Mouse (Mus musculus) heart, embryonic 11.5 days (tissue): Measurements from ENCODE around the gene Trim71. TPM values are rescaled to one million over a fixed set of nuclear protein-coding genes. Genes with fewer than 3 reads are reported as not detected.
A peak's percentile ranks its signal among the peaks of the same experiment; 100 is the strongest.

Source experiments
- ATAC-seq: fragments of 200-750 bp; cut with Nextera tagmentation; replicated peaks from 2 replicates; pipeline ENCODE4 v1.8.0; 2017; ENCODE audit warnings: moderate library complexity; ENCODE audit not compliant: insufficient number of reproducible peaks, low FRiP score, low TSS enrichment
- H3K27ac ChIP-seq: fragments of 300-500 bp; sonication (generic); 2 replicates; pipeline ENCODE4 v1.5.1; 2014; ENCODE audit warnings: mild to moderate bottlenecking, low read depth, low read length
- H3K27me3 ChIP-seq: fragments of 300-500 bp; sonication (generic); 2 replicates; pipeline ENCODE4 v1.6.1; 2014; ENCODE audit warnings: mild to moderate bottlenecking, low read length, mixed read lengths; ENCODE audit not compliant: control insufficient read depth, insufficient read depth
- H3K36me3 ChIP-seq: fragments of 300-500 bp; sonication (generic); 2 replicates; pipeline ENCODE4 v1.6.1; 2014; ENCODE audit warnings: mild to moderate bottlenecking, low read length, moderate library complexity, mixed read lengths; ENCODE audit not compliant: control insufficient read depth, insufficient read depth
- H3K4me1 ChIP-seq: fragments of 300-500 bp; sonication (generic); 2 replicates; pipeline ENCODE4 v1.6.1; 2014; ENCODE audit warnings: low read length; ENCODE audit not compliant: control insufficient read depth, insufficient read depth
- H3K4me2 ChIP-seq: fragments of 300-500 bp; sonication (generic); 2 replicates; pipeline ENCODE4 v1.6.1; 2014; ENCODE audit warnings: mild to moderate bottlenecking, moderate library complexity
- H3K4me3 ChIP-seq: fragments of 300-500 bp; sonication (generic); 2 replicates; pipeline ENCODE4 v1.5.1; 2014; ENCODE audit warnings: low read depth, low read length
- H3K9ac ChIP-seq: fragments of 300-500 bp; sonication (generic); 2 replicates; pipeline ENCODE4 v1.6.1; 2014; ENCODE audit warnings: mild to moderate bottlenecking, low read depth, low read length, moderate library complexity
- H3K9me3 ChIP-seq: fragments of 300-500 bp; sonication (generic); replicated peaks from 2 replicates; pipeline ENCODE4 v1.6.1; 2016; ENCODE audit warnings: low read length; ENCODE audit not compliant: control insufficient read depth
- WGBS: fragments of 180-500 bp; shearing (Covaris S2); extraction: QIAGEN DNeasy Blood & Tissue Kit; methylation state at CpG from one replicate; pipeline ENCODE4 v1.1.7; 2014; ENCODE audit not compliant: insufficient replicate concordance; 5-methylcytosine and 5-hydroxymethylcytosine counted together
- polyA plus RNA-seq: library from polyadenylated mRNA; unstranded; fragments of >200 nt; fragmentation: Nextera tagmentation; extraction: Ambion mirVana; gene quantifications from 2 replicates; pipeline ENCODE4 v1.2.1, GENCODE M21; 2014

Trim71 gene
- polyA plus RNA-seq, 1 experiment from 2014 or later, result 1.1 TPM

GRCm38 (mm10) chr9:114536628-114537027 lies 27.5 kb downstream of the Trim71 start:
- 18% methylated on average over 2 of the region's 2 CpGs for WGBS
- Histone ChIP-seq H3K4me1 (peaks cover 31% of the 10 kb centered on the region), H3K27ac (peak overlapping the region; percentile 68), H3K4me3 (no peak overlapping the region), H3K9me3 (no peaks in the 10 kb centered on the region), H3K36me3 (no peaks in the 10 kb centered on the region), H3K9ac (peak overlapping the region; percentile 19; the same call in 1 of the 2 replicates), H3K27me3 (no peaks in the 10 kb centered on the region), H3K4me2 (peak overlapping the region; percentile 20; the same call in 1 of the 2 replicates)
- 0 out of 2 replicates have a peak, but pooled peaks have one; percentile 8 for ATAC-seq

GRCm38 (mm10) chr9:114534747-114535517 lies 29.2 kb downstream of the Trim71 start:
- H3K9me3 ChIP-seq, result no peaks in the 10 kb centered on the region
- no peaks in the 10 kb centered on the region for H3K27me3 ChIP-seq
- H3K36me3 ChIP-seq, result no peaks in the 10 kb centered on the region
- H3K4me2 ChIP-seq, result no peak overlapping the region
- no peak overlapping the region for H3K4me3 ChIP-seq
- 0 out of 2 replicates have a peak overlapping the region, but pooled peaks have one; percentile 29 for H3K27ac ChIP-seq
- WGBS, result 76% methylated on average over 9 of the region's 9 CpGs
- peaks cover 28% of the 10 kb centered on the region for H3K4me1 ChIP-seq
- no peak overlapping the region for H3K9ac ChIP-seq
- ATAC-seq, result no peak

GRCm38 (mm10) chr9:114533848-114534247 lies 30.3 kb downstream of the Trim71 start:
- H3K9ac ChIP-seq, result no peak overlapping the region
- no peaks in the 10 kb centered on the region for H3K9me3 ChIP-seq
- H3K4me1 ChIP-seq, result peaks cover 28% of the 10 kb centered on the region
- no peak overlapping the region for H3K4me2 ChIP-seq
- H3K27me3 ChIP-seq, result no peaks in the 10 kb centered on the region
- no peak overlapping the region for H3K4me3 ChIP-seq
- 61% methylated on average over 4 of the region's 4 CpGs for WGBS
- no peaks in the 10 kb centered on the region for H3K36me3 ChIP-seq
- ATAC-seq, result peak; percentile 29; the same call in 1 of the 2 replicates
- no peak overlapping the region for H3K27ac ChIP-seq

- WGBS, result 62% methylated on average over 11 of the region's 11 CpGs
- no peak overlapping the region for H3K4me3 ChIP-seq
- no peaks in the 10 kb centered on the region for H3K27me3 ChIP-seq
- no peaks in the 10 kb centered on the region for H3K9me3 ChIP-seq
- no peak overlapping the region for H3K9ac ChIP-seq
- no peak for ATAC-seq
- H3K4me2 ChIP-seq, result no peak overlapping the region
- no peaks in the 10 kb centered on the region for H3K36me3 ChIP-seq
- H3K27ac ChIP-seq, result no peak overlapping the region
- H3K4me1 ChIP-seq, result peaks cover 28% of the 10 kb centered on the region
These were observed 32.9 kb downstream of the Trim71 start for GRCm38 (mm10) chr9:114531276-114531675.

- peak overlapping the region; percentile 51; the same call in 1 of the 2 replicates for H3K4me2 ChIP-seq
- H3K9ac ChIP-seq, result no peak overlapping the region
- H3K4me3 ChIP-seq, result no peak overlapping the region
- H3K9me3 ChIP-seq, result no peaks in the 10 kb centered on the region
- peaks cover 33% of the 10 kb centered on the region for H3K4me1 ChIP-seq
- no peak overlapping the region; the same call in 1 of the 2 replicates for H3K27ac ChIP-seq
- no peaks in the 10 kb centered on the region for H3K27me3 ChIP-seq
- ATAC-seq, result no peak
- H3K36me3 ChIP-seq, result no peaks in the 10 kb centered on the region
- WGBS, result 56% methylated on average over 9 of the region's 9 CpGs
These were observed 35.5 kb downstream of the Trim71 start for GRCm38 (mm10) chr9:114528680-114529048.

GRCm38 (mm10) chr9:114527992-114528679 lies 36.0 kb downstream of the Trim71 start:
- no peak overlapping the region for H3K9ac ChIP-seq
- H3K4me1 ChIP-seq, result peaks cover 32% of the 10 kb centered on the region
- H3K27me3 ChIP-seq, result no peaks in the 10 kb centered on the region
- no peaks in the 10 kb centered on the region for H3K9me3 ChIP-seq
- no peak overlapping the region; the same call in 1 of the 2 replicates for H3K27ac ChIP-seq
- no peak overlapping the region for H3K4me3 ChIP-seq
- H3K36me3 ChIP-seq, result no peaks in the 10 kb centered on the region
- H3K4me2 ChIP-seq, result peak overlapping the region; percentile 51
- ATAC-seq, result no peak; the same call in 1 of the 2 replicates
- 12% methylated on average over 17 of the region's 17 CpGs for WGBS

GRCm38 (mm10) chr9:114527085-114527484 lies 37.1 kb downstream of the Trim71 start:
- peak overlapping the region; percentile 48; the same call in 1 of the 2 replicates for H3K9ac ChIP-seq
- H3K27me3 ChIP-seq, result no peaks in the 10 kb centered on the region
- peak overlapping the region; percentile 15 for H3K4me3 ChIP-seq
- H3K4me1 ChIP-seq, result peaks cover 30% of the 10 kb centered on the region
- ATAC-seq, result no peak
- H3K9me3 ChIP-seq, result no peaks in the 10 kb centered on the region
- 2% methylated on average over 16 of the region's 16 CpGs for WGBS
- peak overlapping the region; percentile 75 for H3K27ac ChIP-seq
- peak overlapping the region; percentile 56 for H3K4me2 ChIP-seq
- H3K36me3 ChIP-seq, result no peaks in the 10 kb centered on the region

- H3K4me2 ChIP-seq, result peak overlapping the region; percentile 56
- H3K4me1 ChIP-seq, result peaks cover 30% of the 10 kb centered on the region
- peak overlapping the region; percentile 48; the same call in 1 of the 2 replicates for H3K9ac ChIP-seq
- H3K36me3 ChIP-seq, result no peaks in the 10 kb centered on the region
- 14% methylated on average over 5 of the region's 8 CpGs for WGBS
- ATAC-seq, result 0 out of 2 replicates have a peak, but pooled peaks have one; percentile 8
- no peaks in the 10 kb centered on the region for H3K9me3 ChIP-seq
- H3K4me3 ChIP-seq, result peak overlapping the region; percentile 15
- H3K27ac ChIP-seq, result peak overlapping the region; percentile 75
- H3K27me3 ChIP-seq, result no peaks in the 10 kb centered on the region
These were observed 37.6 kb downstream of the Trim71 start for GRCm38 (mm10) chr9:114526581-114526980.
